Mouse (Mus musculus): ENCODE data around the gene A4galt.

A4galt gene

GRCm38 (mm10) chr15:83226066-83226834, 25.3 kb downstream of the A4galt start:
- no peak for DNase-seq (ENCODE audit: low spot score in 2 of 2)

GRCm38 (mm10) chr15:83224136-83224766, 27.3 kb downstream of the A4galt start:
- DNase-seq (ENCODE audit: low spot score in 2 of 2), result no peak

- no peak for DNase-seq (ENCODE audit: low spot score in 2 of 2)
Measured at GRCm38 (mm10) chr15:83223208-83223962, 28.2 kb downstream of the A4galt start.

DNA sequence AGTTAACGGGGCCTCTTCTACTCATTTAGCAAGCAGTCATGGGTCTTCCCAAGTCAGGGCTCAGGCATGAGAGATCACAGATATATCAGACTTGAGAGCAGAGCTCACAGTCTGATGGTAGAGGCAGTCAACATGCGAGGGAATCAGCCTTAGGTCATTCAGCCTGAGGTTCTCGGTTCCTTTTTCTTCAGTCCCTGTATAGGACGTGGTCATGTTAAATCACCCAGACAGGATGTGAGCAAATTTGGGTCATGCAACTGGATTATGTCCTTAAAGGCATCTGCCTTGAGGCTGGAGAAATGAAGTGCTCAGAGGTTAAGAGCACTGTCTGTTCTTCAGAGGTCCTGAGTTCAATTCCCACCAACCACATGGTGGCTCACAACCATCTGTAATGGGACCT, 29.9 kb downstream of the A4galt start:
- no peak for DNase-seq (ENCODE audit: low spot score in 2 of 2)

DNA sequence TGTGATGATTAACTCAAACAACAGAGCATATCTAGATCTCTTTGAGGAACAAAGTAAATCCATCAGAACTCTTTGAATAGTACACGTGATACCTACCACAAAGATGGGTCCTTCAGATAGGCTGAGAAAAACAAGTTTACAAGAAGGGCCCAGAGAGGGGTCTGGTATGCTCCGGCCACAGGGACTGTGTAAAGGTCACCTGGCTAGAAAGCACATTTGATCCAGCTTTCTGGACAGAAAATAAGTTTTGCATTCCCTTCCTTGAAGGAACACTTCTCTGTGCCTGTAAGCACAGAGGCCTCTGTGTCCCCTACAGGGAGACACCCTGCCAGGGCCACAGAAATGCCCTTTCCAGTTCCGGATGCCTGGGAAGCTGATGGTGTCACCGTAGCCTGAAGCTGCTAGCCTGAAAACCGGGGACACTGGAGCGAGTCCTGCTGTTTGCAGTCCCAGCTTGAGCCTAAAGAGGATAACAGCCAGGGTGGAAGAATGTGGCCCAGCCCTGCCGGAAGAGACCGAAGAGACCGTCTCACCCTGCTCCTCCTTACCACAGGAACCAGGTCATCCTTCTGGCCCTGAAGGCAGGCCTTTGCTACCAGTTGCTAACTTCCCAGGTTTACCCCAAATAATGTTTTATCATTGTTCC, 31.1 kb downstream of the A4galt start:
- no peak for DNase-seq (ENCODE audit: low spot score in 2 of 2)

DNA sequence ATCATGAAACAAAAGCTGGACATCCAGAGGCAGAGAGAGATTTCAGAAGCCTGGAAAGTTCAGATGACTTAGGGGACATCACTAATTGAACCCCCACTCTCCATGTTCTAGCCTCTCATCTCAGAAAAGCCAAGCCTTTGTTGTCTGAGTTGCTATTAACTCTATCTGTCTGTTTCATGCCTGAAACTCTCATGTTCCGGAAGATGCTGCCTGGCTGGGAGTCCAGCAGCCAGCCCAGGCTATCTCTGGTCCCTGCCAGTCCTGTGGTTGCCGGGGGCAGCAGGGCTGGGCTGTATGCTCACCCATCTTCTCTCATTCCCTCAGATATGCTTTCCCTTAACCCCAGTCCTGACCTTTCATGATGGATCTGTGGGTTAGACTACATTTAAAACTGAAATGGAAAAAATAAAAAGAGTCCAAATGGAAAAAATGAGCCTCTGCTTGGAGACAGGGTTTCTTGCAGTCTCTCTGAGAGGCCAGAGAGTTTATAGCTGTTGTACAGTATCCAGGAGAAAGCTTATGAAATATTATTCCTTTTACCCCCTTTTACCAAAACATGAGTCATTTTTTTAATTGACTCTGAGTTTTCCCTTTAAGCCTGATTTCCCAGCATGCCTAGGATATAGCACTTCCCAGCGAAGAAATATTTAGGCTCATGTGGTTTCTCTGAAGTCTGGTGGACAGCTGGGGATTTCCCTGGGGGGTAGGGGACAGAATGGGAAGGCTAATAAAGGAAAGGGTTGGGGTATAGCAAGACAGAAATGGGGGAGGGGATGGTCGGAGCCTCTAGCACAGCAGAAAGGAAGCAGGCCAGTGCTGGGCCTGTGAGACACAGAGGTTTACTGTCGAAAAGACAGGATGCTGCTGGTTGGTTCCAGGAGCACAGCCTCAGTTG, 36.0 kb downstream of the A4galt start:
- DNase-seq (ENCODE audit: low spot score in 2 of 2), result no peak

DNA sequence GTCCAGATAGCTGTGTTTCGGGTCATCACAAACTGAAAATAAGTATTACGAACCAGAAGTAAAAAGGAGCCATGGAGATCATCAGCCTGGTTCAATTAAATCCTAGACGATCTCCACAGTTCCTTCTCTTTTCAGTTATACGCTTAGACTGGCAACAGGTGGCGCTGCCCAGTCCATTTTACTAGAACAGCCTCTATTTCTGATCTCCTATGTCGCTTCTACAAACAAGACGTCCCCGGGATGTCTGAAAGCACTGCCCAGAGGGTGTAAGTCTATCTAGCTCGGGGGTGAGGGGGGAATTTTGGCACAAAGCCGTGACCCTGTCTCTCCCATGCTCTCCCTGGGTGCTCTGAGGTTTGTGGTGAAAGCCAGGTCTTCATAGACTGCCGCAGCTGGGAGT, 41.3 kb downstream of the A4galt start:
- peak in 1 of 2 experiments; percentile 43 for DNase-seq (ENCODE audit: low spot score in 2 of 2)

DNA sequence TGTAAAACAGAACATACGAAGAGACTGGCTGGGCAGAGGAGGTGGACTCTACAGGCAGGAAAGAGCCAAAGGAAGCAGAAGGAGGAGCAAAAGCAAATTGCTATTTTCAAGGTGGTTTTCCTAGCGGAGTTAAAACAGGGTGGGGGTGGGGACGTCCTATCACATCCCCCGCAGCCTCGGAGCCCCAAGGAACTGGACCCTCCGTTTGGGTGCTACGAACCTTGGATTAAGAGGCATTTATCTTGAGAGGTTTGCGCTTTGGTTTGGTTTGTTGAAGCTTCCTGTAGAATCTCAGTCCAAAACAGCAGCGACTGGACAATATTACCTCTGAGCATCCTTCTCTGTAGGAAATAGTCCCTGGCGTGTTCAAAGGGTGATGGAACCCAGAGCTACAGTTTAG, 41.9 kb downstream of the A4galt start:
- DNase-seq (ENCODE audit: low spot score in 2 of 2), result no peak

DNA sequence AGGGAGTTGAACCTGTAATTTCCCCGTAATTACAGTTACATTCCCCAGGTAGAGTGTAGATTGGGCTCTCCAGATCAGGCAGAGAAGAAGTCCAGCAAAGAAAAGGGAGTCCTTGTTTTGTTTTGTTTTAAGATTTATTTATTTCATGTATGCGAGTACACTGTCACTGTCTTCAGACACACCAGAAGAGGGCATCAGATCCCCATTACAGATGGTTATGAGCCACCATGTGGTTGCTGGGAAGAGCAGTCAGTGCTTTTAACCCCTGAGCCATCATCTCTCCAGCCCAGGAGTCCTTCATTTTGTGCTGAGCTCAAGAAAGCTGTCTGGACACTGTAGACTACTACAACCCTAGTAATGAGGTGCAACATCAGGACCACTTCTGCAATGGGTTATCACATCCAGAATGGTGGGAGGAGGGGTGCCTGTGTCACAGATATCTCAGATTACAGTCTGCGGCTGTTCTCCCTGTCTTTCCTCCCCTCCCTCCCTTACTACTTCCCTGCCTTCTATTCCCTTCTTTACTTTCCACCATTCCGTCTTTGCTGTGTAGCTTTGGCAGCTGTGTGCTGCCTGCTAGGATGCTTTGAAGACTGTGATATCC, 42.4 kb downstream of the A4galt start:
- no peak for DNase-seq (ENCODE audit: low spot score in 2 of 2)

GRCm38 (mm10) chr15:83204731-83205451, 46.7 kb downstream of the A4galt start:
- no peak for DNase-seq (ENCODE audit: low spot score in 2 of 2)

DNA sequence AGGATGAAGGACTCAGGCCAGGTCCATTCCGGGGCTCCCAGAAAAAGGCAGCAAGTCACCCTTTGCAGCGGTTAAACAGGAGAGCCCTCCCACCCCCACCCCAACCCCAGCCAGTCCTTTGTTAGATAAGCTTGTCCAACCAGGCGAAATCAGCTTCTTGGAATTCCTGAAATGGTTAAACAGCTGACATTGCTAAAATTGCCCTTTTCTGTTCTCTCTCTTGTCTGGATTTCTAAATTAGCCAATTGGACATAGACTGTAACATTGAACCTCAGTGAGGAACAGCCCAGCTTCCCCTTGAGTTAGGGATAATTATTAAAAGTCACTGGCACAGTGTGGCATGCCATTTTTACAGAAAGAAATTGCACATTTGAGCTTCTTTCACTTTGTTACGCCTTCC, 49.2 kb downstream of the A4galt start:
- DNase-seq (ENCODE audit: low spot score in 2 of 2), result no peak

- DNase-seq (ENCODE audit: low spot score in 2 of 2), result no peak
Measured at GRCm38 (mm10) chr15:83193413-83193812, 58.2 kb downstream of the A4galt start.

DNA sequence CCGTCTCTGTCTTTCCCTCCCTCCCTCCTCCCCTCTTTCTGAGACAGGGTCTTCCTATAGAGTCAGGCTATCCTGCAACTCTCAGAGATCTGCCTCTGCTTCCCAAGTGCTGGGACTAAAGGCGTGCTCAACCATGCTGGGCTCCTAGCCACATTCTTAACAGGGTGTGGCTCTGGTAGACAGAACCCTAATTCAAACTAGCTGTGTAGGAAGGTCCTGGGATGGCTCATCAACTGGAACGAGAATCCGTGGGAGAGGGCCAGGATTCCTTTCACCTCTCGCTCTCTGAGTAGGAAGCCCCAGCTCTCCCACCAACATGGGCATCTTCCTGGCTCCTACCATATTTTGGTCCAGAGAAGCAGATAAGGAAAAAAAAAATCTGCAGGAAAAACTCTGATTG, 69.2 kb downstream of the A4galt start:
- DNase-seq (ENCODE audit: low spot score in 2 of 2), result no peak

- no peak for DNase-seq (ENCODE audit: low spot score in 2 of 2)
Measured at GRCm38 (mm10) chr15:83181800-83182330, 69.7 kb downstream of the A4galt start.

- no peak for DNase-seq (ENCODE audit: low spot score in 2 of 2)
Measured at GRCm38 (mm10) chr15:83180004-83180403, 71.6 kb downstream of the A4galt start.
